Mouse (Mus musculus) left cerebral cortex, postnatal 25 days (tissue): ENCODE measurements at regions not wholly inside any gene's neighbourhood (a gene's known extent, or its start where the extent isn't known, plus 50 kb on each side); places are given as distances from the start of the nearest gene placed in this dataset.

Experiments
- DNase-seq, 2 experiments: peaks; one replicate each; pipeline ENCODE4 v3.0.0; 2022; ENCODE audit warnings: low spot score in 2 of 2, mixed read lengths in 1 of 2
- intact Hi-C: fragments of 180-260 bp; cut with DNase I; formaldehyde crosslinking; loops from one replicate; pipeline ENCODE4 v1.15.1; 2025

DNA sequence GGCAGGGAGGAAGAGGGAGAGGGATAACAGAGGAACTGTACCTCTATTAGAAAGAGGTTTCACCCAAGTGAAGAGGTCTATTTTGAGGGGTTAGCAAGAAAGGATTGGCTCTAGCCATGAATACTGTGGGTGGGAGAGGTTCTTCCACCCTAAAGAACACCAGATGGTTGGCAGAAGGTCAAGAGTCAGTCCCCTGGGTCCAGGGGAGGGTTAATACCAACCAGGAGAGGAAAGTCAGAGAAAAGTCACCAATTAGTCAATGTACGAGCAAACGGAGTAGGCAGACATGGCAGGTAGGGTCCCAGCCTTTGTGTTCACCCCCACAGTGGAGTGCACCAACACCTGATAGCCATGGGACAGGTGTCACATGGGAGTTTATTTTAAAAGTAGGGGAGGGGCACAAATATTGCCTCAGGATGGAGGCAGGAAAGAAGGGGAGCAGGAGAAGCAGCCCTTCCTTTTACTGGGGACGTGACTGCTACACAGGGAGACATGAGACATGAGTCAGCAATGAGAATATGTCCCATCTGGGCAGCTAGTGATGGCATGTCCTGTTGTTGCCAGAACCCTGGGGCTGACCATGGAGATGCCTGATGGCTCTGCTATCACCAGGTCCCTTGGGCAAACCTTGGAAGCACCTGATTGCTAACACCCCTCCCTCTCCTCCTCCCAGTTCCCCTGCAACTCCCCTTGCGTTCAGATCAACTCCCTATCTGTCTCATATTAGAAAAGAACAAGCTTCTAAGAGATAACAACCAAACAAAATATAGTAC lies 593.4 kb upstream of the Cited2 start:
- intact Hi-C loops: no loop called here
- DNase-seq: no peak

DNA sequence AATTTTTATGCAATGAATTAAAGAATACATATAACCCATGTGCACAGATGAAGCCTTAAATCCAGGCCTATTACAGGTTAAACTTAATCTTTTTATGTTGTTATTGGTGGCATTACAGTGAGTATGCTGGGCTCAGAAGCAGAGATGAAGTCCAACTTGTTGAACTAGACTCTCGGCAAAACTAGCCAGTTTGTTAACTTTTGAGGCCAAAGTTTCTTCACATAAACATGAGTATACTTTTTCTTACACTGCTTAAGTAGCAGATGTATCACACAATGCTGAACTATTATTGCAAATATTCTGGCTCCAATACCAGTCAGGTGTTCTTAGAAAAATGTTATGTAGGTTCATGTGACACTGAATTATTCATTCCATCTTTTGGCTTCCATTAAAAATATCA lies 592.4 kb upstream of the Cited2 start:
- no peak for DNase-seq
- intact Hi-C loops: no loop called here

DNA sequence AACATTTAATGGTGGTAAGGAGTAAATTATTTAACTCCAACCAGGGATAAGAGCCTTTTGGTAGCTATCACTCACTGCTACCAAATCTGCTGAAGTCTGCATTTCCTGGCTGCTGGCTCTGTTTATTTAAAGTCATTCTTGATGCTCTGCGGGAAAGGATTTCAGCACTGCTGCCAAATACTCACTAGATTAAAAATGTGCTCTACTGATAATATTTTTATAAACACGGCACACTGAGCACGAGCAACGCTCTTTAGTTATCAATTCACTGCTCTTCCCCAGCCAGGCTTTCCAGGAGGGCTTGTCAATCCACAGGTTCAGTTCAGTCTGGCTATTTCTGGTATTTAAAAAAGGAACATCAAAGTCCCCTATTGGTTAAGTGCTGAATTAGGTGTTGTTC lies 591.3 kb upstream of the Cited2 start:
- intact Hi-C loops: no loop called here
- peak; percentile 1 to 8 for DNase-seq

DNA sequence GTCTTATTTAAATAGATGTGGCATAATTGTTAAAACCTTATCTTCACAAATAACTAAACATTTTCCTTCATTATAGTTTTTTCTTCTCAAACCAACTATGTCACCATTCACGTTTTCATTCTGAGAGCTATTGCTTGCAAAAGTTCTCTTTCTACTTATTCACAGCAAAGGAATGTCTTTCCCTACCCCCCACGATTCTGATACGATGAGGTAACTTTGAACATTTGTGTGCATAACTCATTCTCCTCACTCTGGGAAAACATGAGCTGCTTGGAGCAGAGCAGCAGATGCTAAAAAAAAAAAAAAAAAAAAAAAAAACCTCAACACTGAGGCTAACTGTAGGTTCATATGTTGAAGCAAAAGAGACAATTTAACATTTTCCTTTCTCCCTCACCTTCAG lies 547.6 kb upstream of the Cited2 start:
- intact Hi-C loops: no loop called here
- DNase-seq: no peak

DNA sequence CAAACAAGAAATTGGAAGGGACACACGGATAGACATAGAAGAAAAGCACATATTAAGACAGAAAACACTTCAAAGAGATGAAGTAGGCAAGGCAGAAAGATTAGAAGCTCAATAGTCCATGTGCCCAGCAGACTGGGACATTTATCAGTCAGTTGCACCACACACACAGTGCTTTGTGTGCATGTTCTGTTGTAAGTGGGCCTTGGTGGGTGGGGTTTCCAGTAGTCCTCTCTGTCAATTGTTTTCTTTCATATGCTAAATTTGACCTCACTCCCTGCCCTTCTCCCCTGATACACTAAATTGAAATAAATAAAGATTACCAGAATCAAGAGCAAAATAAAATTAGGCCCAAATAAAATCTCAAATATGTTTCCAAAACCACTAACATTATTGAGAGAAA lies 546.0 kb upstream of the Cited2 start:
- intact Hi-C loops: no loop called here
- DNase-seq: no peak

DNA sequence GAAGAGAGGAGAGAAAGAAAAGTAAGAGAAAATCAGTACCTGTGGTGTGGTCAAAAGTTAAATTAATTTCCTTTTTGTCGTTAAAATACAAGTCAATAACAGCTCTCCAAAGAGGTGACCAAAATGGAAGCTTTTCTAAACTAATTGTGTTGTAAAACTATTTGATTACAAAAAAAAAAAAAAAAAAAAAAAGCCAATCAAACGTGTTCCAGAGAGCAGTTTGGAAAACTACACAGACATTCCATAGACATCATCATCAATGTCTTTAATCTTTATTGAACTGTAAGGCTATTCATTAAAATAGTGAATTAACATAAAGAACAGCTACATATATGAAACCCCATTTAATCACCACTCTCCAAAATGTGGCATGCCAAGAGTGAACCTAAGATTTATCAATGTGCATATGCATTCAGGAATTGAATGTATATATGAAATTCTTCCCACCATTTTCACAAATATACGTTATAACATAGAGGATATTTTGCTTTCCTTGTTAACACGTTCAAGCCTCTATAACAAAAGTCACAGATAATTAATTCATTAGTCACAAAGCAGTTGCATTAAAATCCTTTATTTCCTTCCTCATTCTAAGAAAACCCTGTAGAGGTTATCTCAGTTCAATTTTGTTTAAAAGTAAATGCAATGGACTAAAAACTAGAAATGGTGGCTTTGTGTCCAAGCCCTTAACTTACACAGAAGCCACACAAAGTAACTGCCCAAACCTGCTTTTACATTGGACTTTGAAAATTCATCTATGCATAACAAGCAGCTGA lies 545.3 kb upstream of the Cited2 start:
- intact Hi-C loops: no loop called here
- DNase-seq: no peak

DNA sequence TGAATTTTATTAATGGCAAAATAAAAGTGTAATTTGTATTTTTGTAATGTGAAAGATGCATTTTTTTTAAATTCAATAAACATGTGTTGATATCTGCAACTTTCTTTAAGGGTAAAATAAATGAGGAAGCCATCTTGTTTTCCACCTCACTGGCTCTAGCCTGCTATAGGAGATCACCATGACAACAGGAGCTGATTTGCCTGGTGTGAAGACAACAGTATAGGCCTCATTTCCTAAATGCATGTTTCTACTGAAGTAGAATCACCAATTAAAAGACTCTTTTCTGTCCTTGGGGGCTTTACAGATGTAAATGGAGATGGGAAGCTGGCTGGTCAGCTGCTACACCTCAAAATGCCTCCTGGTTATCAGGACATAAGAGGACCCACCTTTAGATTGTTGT lies 544.4 kb upstream of the Cited2 start:
- DNase-seq: no peak
- intact Hi-C loops: no loop called here

GRCm38 (mm10) chr10:17184418-17184817 lies 538.6 kb upstream of the Cited2 start:
- DNase-seq: no peak
- intact Hi-C loops: no loop called here

DNA sequence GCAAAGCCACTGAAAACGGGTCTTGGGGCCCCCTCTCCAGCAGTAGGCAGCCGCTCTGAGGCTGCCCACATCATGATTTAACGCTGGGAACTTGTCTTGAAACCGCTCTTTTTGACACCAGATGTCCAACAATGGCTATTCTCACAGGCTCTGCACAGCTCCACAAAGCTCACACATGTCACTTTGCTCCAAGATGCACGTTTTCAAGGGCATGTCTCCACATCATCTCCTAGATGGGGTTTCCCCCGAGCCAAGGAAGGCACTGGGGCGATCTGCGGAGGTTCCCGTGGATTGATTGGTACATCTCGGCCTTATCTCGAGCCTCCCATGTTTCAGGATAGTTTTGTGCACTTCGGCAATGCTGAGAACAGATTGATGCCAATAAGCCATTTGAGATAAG lies 526.8 kb upstream of the Cited2 start:
- intact Hi-C loops: no loop called here
- no peak for DNase-seq

DNA sequence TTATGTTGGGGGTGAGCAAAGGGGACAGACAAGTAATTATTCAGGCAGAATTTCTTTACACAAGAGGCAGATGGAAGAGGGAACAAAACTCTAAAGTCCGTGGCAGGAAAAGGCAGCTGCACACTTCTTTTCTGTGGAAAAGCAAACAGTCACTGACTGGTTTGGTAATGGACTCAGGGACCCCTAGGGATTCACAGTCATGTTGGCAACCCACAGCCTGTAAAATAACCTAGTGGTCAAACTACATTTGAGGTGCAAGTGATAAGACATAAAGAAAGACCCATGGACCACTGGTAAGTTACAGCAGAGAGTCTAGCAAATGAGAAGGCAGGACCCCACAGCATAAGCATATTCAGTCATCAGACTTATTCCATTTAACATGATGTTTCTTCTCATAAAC lies 526.4 kb upstream of the Cited2 start:
- intact Hi-C loops: no loop called here
- DNase-seq: no peak

DNA sequence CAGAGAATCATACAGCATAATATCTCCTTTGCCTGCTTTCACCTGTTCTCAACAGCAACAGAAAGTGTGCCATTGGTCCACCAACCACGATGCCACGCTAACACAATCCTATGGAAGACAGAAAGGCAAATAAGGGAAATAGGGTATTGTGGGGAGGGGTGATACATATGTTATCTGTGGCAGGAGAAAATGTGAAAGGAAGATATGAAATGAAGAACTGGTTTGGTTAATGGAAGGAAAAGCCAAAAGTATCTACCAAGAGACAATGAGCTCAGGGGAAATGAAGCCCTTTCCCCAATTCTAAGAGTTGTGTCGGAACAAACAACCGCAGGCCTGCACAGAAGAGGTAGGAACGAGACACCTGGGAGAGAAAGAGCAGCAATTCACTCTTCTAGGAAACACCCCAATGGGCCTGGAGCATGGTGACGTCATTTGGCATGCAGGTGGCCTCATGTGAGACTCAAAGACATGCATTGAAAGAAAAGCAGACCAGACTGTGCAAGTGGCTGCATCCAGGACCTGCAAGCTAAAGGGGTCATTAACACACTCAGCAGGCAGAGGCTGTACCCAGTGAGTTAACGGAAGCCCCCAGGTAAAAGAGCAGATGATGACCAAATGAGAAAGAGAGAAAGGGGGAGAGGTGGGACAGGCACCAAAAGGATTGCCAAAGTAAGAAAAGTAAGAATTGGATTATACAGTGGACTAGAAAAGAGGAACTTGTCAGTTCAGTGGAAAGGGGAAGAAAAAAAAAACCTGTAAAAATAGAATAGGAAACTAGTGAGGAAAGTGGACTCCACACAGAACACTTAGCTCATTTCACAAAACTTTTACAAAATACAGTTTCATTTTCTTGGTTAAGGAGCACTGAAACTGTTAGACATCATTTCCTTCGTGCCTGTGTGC lies 522.2 kb upstream of the Cited2 start:
- intact Hi-C loops: loop anchor here (10.0 kb wide), 1 partner anchor 384 kb away; no protein-coding TSS in a partner anchor
- DNase-seq: no peak

- DNase-seq: no peak
- intact Hi-C loops: loop anchor here (10.0 kb wide), 1 partner anchor 383 kb away; no protein-coding TSS in a partner anchor
These were observed 521.6 kb upstream of the Cited2 start for GRCm38 (mm10) chr10:17201427-17201745.

DNA sequence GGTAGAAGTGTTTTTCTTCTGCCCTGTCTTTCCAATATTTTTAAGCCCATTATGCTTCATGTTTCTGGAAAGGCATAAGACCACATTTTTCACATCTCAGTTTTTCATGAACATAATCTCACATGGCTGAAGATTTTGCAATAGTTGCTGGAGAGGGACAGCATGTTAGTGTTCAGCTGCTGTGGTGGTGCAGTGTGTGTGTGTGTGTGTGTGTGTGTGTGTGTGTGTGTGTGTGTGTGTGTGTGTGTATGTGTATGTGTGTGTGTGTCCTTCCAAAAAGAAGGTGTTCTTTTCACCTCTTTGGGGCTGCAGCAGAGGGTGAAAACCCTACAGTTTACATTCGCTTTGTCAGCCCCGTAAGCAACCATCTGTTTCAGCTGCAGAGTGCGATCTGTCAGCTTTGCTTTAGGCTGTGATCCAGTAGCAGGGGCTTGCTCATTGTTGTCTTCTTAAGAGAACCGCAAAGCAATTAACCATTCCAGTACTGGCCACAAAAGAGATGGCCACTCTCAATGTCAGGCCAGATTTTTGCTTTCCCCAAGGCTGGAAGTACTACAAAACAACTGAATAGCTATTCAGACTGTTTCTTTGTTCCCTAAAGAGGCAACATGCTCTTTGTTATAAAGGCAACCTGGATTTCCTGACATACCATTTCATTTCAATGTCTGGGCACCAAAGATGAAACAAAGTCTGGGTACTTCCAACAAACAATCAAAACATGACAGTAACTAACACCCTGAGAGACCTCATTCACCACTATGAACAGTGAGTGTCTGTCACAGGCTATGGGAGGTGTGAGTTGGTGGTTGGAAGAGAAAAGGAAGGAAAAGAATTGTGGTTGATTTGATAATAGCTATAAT lies 520.2 kb upstream of the Cited2 start:
- DNase-seq: peak; percentile 24 to 51
- intact Hi-C loops: loop anchor here (10.0 kb wide), 1 partner anchor 382 kb away; no protein-coding TSS in a partner anchor

DNA sequence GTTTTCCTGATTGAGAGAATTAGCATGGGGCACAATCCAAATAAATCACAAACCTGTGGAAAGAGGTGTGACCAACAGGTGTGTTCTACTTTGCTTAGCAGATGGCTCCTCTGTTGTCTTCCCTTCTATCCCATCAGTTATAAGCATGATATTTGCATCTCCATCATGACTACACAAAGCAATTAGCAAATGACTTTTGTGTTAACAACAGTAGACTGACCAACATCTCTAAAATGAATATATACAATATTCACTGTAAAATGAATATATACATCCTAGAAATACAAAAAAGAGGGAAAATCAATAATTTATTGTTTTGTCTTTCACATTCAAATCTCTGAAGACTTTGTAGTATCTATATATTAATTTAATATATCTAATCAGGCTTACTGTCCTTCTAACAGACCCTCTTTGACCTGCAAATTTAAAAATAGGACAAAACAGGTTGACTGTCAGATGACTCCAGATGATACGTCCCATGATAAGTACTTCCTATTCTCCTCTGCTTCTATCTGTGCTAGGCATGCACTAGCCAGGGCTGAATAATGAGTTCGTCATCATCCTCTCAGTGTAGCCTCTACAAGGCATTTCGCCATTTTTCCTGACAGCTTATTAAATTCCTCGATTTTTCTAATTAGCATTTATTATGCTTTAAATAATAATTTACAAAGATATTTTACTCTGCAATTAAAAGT lies 519.5 kb upstream of the Cited2 start:
- intact Hi-C loops: loop anchor here (10.0 kb wide), 1 partner anchor 381 kb away; no protein-coding TSS in a partner anchor
- no peak for DNase-seq

DNA sequence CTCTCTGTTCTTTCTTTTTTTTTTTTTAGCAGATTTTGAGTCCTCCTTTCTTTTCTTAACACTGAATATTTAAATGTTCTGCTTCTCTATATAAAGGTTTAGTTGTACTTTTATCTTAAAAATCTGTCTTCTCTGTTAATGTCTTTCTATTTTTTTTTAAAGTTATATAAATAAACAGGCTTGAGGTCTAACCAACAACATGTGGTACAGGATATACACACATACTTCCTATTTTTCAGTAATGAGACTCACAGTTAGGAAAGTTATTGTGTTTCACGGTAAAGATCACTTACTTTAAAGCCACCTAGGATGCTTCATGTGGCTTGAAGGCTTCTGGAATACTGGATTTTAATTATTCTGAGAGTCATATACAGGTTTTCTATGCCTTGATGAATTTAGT lies 518.9 kb upstream of the Cited2 start:
- intact Hi-C loops: loop anchor here (10.0 kb wide), 1 partner anchor 381 kb away; no protein-coding TSS in a partner anchor
- no peak for DNase-seq

- intact Hi-C loops: loop anchor here (5.0 kb wide), 1 partner anchor 510 kb away; the partner anchor contains the start of gene Cited2
- peak in 1 of 2 experiments; percentile 38 for DNase-seq
These were observed 510.3 kb upstream of the Cited2 start for GRCm38 (mm10) chr10:17212551-17213309.

- intact Hi-C loops: loop anchor here (5.0 kb wide), 1 partner anchor 509 kb away; the partner anchor contains the start of gene Cited2
- DNase-seq: peak in 1 of 2 experiments; percentile 42
These were observed 509.5 kb upstream of the Cited2 start for GRCm38 (mm10) chr10:17213310-17214064.
